Comparison of ENCODE assay signal across 8 mouse cellular contexts in the genomic region with DNA sequence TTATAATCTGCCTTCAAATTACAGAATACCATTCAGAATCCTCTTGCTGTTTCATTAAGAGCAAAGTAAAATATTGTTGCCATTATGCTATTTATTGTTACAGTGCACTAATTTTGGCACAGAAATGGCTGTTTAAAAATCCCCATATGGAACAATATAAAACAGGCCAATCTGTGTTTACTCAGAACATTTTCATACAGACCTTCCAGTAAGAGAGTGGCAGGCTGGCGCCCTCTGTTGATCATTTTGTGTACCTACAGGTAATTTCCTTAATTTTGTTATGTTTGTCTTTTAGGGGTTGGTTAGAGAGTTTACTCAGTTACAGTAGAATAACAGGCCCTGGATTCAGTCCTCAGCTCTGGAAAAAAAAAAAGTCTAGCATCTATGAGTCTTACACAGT. TPM values are rescaled to one million over a fixed set of nuclear protein-coding genes. Genes with fewer than 3 reads are reported as not detected.
DNase-seq lines count a peak whose midpoint lies in the region; ATAC-seq and TF ChIP-seq lines count a peak whose summit lies in the region.

No protein-coding gene starts in this region.

- 0% methylated on average over 1 of the region's 1 CpGs for WGBS in thymus, adult 2 months
- WGBS in embryonic facial prominence, embryonic 14.5 days = 0% methylated on average over 1 of the region's 1 CpGs

- no peaks in the 10 kb centered on the region for H3K4me1 ChIP-seq in thymus, adult 2 months (replicated peaks; ENCODE audit: control insufficient read depth, insufficient read depth, low read length)
- H3K4me1 ChIP-seq in embryonic facial prominence, embryonic 14.5 days (ENCODE audit: control insufficient read depth, insufficient read depth, low read length) = no peaks in the 10 kb centered on the region

- no peak overlapping the region for H3K27ac ChIP-seq in thymus, adult 2 months (ENCODE audit: control insufficient read depth, insufficient read depth, low read length)
- H3K27ac ChIP-seq in embryonic facial prominence, embryonic 14.5 days (replicated peaks; ENCODE audit: low read depth, low read length) = no peak overlapping the region

- TF ChIP-seq POLR2A in thymus, adult 2 months (IDR thresholded peaks at IDR 0.05; ENCODE audit: control insufficient read depth, extremely low read depth, insufficient read depth, low read length, poor library complexity) = no peak

- no peak for ATAC-seq in embryonic facial prominence, embryonic 14.5 days (ENCODE audit: low read depth)

- no peak overlapping the region for H3K4me2 ChIP-seq in embryonic facial prominence, embryonic 14.5 days (ENCODE audit: low read depth, low read length)

- intact Hi-C loops in heart, postnatal 10 days (cut with DNase I) = loop anchor here (2.0 to 10.0 kb wide), 2 partner anchors 287 to 461 kb away; partner anchors contain the start of gene Egr2

- no peaks in the 10 kb centered on the region for H3K36me3 ChIP-seq in thymus, adult 2 months (ENCODE audit: control insufficient read depth, insufficient read depth, low read length)
- 0 out of 2 replicates have a peak, but pooled peaks cover under 1% of the 10 kb centered on the region for H3K36me3 ChIP-seq in embryonic facial prominence, embryonic 14.5 days (ENCODE audit: control insufficient read depth, insufficient read depth, low read length)

- no peak overlapping the region for H3K9ac ChIP-seq in embryonic facial prominence, embryonic 14.5 days (ENCODE audit: low read depth, low read length)

- no peaks in the 10 kb centered on the region for H3K27me3 ChIP-seq in thymus, adult 2 months (ENCODE audit: control insufficient read depth, insufficient read depth, low read length)
- H3K27me3 ChIP-seq in embryonic facial prominence, embryonic 14.5 days (replicated peaks; ENCODE audit: control insufficient read depth, insufficient read depth, low read length) = no peaks in the 10 kb centered on the region

- peaks cover 7% of the 10 kb centered on the region; the same call in 1 of the 2 replicates for H3K9me3 ChIP-seq in embryonic facial prominence, embryonic 14.5 days (ENCODE audit: control insufficient read depth, low read length)

- H3K4me3 ChIP-seq in thymus, adult 2 months (ENCODE audit: control insufficient read depth, insufficient read depth, low read length) = no peak overlapping the region
- no peak overlapping the region for H3K4me3 ChIP-seq in embryonic facial prominence, embryonic 14.5 days (ENCODE audit: low read depth, low read length)

- no peak for TF ChIP-seq CTCF in thymus, adult 2 months (IDR thresholded peaks at IDR 0.05; ENCODE audit: borderline replicate concordance, control insufficient read depth, extremely low read depth, insufficient read depth, low read length, poor library complexity)

- DNase-seq in heart, postnatal 10 days = peak; percentile 41 to 65
- DNase-seq in heart, adult 11 months = no peak
- peak; percentile 28 for DNase-seq in thymus, adult 2 months
- no peak for DNase-seq in thymus, adult 18-20 months
- DNase-seq in embryonic facial prominence, embryonic 14.5 days (ENCODE audit: low spot score) = peak; percentile 55
- peak; percentile 31 for DNase-seq in thymus, postnatal 4 days
- no peak for DNase-seq in ovary, postnatal 14 days (ENCODE audit: low spot score)
- DNase-seq in gastrocnemius, postnatal 10 days = no peak

RNA-seq across cellular contexts. Expression of gene Rtkn2, which starts 16.8 kb away (rescaled TPM):
- 1 to 10 TPM; 1.7 to 1.8 TPM for total RNA-seq in heart, postnatal 10 days (2021)
- polyA plus RNA-seq in thymus, adult 2 months (2012; rRNA removed) = 4.2 and 6.6 TPM in 2 replicates
- polyA plus RNA-seq in embryonic facial prominence, embryonic 14.5 days (2014; fragmentation: Nextera tagmentation; extraction: Ambion mirVana) = 5.4 and 6.5 TPM in 2 replicates
- total RNA-seq in gastrocnemius, postnatal 10 days (2021) = 1 to 10 TPM; 2.2 to 3.0 TPM

Comparison
In these comparisons a context has a peak if more than half of its experiments do, and no peak if none do; other contexts are left out.
1. DNase-seq: peak in heart, postnatal 10 days (2 of 2), thymus, adult 2 months (single experiment), embryonic facial prominence, embryonic 14.5 days (single experiment) and thymus, postnatal 4 days (single experiment); none in heart, adult 11 months (single experiment), thymus, adult 18-20 months (0 of 2), ovary, postnatal 14 days (single experiment) and gastrocnemius, postnatal 10 days (single experiment).